Mouse (Mus musculus): ENCODE results near the gene Wnt10a. TPM values are rescaled to one million over a fixed set of nuclear protein-coding genes. Genes with fewer than 3 reads are reported as not detected.
A peak's percentile ranks its signal among the peaks of the same experiment; 100 is the strongest.
"Not testable (repeated sequence)": the region's sequence is repeated elsewhere in the genome, so short reads cannot be mapped to it uniquely, and the experiment has no call there.

Gene Wnt10a
- total RNA-seq, 2 experiments from 2014 or later = 0.13 to 0.27 TPM

DNA sequence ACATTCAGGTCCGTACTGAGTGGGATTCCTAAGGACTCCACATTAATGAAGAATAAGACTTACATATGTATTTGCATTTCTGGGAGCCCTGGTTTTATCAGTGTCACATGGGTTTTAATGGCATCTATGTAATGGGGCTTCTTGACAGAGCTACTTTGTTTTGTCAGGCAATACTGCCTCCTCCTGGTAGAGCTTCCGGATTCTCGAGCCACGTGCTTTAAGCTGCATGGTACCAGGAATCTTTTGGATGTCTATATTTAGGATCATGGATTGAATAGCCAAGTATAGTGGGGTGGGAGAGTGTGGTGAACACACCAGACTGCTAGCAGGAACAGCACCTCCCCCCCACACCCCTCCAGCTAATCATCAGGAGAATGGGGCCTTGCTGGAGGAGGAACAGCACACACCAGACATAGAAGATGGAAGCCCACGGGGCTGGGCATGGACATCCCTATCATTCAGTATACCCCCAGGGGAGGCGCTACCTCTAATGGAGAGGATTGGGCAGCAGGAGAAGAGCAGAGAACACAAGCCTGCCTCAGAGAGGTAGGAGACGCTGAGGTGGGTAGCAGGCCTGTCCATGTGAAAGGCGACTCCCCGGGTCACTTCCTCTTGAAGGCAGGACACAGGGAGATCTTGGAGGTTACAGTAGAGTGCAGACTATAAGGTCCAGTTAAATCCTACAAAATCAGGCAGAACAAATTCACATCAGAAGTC, 23.8 kb downstream of the Wnt10a start:
- no peak for DNase-seq (ENCODE audit: low spot score in 2 of 2)

DNA sequence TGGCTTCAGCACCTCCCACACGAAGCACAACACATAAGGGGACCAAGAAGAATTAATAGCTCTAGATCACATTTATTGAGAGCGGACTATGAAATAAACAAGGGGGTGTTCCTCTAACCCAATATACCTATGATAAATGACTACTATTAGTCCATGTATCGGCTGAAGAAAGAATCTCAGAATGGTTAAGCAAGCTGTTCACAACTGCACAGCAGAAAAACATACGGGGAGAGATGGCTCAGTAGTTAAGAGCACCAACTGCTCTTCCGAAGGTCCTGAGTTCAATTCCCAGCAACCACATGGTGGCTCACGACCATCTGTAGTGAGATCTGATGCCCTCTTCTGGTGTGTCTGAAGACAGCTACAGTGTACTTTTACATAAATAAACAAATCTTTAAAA, 24.6 kb downstream of the Wnt10a start:
- not testable (repeated sequence) for DNase-seq (ENCODE audit: low spot score in 2 of 2)

DNA sequence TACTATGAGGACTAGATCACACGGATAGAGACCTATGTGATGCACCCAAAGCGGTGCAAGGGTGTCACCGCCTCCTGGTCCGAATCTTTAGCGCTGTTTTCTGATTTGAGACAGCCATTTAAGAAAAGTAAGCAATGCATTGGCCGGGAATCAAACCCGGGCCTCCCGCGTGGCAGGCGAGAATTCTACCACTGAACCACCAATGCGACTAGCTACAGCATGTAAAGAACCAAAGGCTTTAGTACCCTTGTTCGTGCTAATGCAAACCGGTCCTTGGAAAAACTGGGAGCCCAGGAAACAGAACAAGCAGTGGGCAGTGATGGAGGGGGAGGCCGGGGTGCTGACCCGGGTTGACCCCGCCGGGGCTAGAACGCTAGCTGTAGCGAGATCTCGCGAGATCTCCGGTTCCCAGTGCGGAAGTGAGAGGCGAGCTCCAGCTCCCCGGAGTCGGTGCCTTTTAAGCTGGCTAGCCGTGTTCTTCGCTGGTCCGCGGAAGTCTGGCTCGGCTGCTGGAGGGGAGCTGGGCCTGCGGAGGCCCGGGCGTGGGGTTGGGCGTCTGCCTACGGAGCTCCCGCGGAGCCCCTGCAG, 25.4 kb downstream of the Wnt10a start:
- DNase-seq (ENCODE audit: low spot score in 2 of 2) = peak; percentile 81 to 93

DNA sequence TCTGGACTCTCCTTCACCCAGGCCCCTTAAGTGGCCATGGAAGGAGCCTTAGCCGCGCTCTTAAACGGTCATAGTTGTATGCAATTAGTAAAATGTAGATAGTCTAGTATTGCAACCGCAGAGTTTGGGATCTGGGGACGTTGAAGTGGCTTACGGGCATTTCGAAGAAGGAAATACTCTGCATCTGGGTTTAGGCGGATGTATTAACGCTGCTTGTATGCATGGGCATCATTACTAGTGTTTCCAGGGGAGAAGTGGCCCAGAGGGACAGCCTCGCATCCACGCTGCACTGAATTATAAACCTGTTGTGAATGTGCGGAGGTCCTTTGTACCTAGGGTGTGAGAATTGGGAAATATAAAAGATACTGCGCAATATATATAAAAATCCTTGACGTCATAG, 25.9 kb downstream of the Wnt10a start:
- DNase-seq (ENCODE audit: low spot score in 2 of 2) = no peak

DNA sequence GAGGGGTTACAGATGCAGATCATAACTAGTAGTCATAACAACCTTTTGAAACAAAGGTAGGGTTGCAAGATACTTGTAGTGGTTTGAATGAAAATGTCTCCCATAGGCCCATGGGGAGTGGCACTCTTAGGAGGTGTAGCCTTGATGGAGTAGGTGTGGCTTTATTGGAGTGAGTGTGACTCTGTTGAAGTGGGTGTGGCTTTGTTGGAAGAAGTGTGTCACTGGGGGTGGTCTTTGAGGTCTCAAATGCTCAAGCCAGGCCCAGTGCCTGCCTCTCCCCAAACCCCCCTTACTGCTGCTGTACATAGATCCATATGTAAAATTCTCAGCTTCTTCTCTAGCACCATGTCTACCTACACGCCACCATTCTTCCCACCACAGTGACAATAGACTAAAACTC, 27.2 kb downstream of the Wnt10a start:
- DNase-seq (ENCODE audit: low spot score in 2 of 2) = no peak

DNA sequence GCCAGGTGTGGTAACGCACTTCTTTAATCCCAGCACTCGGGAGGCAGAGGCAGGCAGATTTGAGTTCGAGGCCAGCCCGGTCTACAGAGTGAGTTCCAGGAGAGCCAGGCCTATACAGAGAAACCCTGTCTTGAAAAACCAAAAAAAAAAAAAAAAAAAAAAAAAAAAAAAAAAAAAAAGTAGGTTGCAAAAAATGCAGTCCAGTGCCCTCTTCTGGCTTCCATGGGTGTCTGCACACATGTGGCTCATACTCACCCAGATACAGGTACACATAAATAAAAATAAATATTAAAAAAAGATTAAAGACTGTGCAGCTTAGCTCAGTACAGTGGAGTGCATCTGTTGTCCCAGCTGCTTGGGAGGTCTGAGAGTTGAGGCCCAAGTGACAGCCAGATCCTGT, 32.3 kb downstream of the Wnt10a start:
- DNase-seq (ENCODE audit: low spot score in 2 of 2) = not testable (repeated sequence)

DNA sequence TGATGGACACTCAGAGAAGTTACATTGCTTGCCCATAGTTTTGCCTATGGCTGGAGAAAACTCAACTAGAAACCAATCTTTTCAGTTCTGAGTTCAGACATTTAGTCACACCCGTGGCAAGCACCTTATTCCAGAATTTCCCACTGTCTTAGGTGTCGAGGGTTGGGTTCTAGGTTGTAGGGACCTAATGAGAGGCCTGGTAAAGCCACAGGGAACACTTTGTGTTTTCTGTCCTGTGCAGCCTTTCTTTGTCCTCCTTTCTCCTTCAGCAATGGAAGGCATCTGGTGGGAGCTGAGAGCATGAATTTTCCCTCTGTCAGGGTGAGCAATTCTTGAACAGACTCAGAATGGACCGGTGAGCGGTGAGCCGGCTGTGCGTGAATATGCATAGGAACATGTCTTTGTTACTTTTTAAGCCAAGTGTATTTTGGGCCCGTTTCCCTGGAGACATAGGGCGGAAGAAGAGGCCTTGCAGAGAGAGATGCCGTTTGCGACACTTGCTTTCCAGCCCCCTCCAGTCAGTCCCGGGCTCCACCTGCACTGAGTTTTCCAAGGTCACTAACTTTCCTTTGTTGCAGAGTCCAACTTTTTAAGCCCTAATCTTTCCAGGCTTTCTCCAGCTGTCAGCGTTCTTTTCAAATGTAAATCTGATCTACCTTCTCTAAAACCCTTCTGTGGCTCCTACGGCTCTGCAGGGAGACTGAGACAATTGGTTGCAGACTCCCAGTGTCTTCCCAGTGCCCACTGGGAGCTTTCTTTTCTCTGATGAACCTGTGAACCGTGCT, 33.4 kb downstream of the Wnt10a start:
- DNase-seq (ENCODE audit: low spot score in 2 of 2) = no peak

DNA sequence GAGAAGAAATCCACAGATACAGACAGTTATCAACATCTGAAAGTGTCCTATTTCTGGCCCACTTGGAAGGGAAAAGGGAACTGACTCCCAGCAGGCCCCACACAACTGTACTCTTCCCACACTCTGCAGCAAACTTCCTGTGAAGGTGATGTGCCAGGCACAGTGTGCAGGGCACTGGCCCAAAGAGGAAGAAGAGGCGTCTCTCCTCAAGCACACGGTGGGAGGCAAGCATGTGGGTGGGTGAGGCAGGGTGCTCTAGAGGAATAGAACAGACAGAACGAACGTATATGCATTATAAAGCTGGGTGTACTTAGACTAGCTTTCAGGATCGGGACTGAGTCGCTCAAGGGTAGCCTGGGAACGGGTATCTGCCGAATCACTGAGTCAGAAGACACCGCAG, 38.7 kb downstream of the Wnt10a start:
- DNase-seq (ENCODE audit: low spot score in 2 of 2) = no peak

DNA sequence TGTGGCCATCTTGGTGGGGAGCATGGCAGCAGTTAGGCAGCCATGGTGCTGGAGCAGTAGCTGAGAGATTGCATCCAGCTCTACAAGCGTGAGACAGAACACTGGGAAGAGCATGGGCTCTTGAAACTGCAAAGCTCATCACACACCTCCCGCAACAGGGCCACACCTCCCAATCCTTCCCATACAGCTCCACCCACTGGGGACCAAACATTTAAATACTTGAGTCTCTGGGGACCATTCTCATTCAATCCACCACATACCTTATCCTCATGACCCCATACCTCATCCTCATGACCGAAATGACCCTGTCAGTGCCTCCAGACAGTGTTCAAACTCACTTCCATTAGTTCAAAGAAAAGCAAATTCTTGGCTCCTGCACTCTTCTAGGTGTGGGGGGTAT, 41.9 kb downstream of the Wnt10a start:
- DNase-seq (ENCODE audit: low spot score in 2 of 2) = no peak

DNA sequence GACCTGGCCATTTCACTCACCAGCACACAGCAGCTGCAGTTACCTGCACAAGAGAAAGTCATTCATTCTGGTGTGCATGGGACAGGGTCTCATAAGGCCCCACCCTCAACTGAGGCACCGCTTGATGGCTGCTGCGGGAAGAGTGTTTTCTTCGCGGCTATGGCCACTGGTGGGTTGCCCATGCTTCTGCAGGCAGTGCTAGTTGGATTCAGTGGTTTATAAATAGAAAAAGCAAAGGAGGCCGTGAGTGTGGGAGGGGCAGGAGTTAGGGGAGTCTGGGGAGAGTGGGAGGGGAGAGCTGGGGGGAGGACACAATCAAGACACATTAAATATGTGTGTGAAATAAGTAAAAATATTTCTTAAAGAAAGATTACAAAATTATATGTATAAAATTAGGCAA, 51.8 kb downstream of the Wnt10a start:
- DNase-seq (ENCODE audit: low spot score in 2 of 2) = no peak

DNA sequence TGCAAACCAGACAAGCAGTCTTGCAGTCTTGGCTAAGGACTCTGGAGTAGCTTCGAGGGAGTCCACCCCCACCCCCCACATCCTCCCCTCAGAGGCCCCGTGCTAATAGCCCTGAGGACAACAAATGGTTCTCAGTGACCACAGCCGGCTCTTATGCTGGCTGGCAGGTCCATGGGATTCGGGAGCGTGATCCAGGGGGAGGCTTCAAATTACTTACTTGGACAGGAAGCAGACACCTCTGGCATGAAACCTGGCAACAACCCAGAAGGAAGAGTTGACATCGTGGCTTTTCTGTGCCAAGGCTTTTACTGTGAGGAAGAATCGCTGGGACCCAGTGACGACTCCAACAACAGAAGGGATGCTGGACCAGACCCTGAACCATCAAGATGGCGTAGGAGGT, 55.0 kb downstream of the Wnt10a start:
- no peak for DNase-seq (ENCODE audit: low spot score in 2 of 2)

DNA sequence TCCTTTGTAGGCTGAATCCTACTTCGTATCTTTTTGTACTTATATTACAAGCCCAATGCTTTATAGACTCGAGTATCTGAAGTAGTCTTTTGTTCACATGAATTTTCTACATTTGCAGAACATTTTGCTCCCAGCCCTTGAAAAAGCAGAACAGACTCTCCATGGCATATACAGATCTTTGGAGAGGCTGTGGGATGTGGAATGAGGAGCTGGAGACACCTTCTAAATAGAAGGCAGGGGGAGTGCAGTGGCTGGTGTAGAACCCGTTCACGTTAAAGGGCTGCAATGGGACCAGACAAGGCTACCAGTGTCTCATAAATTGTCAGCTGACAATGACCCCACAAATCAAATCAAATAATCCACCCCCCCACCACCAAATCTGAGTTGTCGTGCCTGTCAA, 57.6 kb downstream of the Wnt10a start:
- DNase-seq (ENCODE audit: low spot score in 2 of 2) = no peak

DNA sequence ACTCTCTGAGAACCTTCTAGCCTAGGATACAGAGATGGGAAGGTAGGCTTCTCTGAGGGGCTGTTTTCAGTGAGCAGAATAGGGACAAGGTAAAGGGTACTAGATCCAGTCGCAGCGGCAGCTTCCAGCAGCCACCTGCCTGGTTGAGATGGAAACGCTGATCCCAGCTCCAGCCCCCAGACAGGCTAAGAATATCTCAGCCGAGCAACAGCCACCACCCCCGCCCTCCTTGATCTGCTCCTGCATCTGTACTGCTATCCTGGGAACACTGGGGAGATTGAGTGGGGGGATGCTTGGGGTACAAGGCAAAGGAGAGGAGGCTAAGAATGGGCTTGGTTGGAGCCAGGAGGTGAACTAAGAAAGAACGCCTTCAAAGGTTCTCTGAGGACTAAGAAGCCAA, 58.9 kb downstream of the Wnt10a start:
- no peak for DNase-seq (ENCODE audit: low spot score in 2 of 2)

DNA sequence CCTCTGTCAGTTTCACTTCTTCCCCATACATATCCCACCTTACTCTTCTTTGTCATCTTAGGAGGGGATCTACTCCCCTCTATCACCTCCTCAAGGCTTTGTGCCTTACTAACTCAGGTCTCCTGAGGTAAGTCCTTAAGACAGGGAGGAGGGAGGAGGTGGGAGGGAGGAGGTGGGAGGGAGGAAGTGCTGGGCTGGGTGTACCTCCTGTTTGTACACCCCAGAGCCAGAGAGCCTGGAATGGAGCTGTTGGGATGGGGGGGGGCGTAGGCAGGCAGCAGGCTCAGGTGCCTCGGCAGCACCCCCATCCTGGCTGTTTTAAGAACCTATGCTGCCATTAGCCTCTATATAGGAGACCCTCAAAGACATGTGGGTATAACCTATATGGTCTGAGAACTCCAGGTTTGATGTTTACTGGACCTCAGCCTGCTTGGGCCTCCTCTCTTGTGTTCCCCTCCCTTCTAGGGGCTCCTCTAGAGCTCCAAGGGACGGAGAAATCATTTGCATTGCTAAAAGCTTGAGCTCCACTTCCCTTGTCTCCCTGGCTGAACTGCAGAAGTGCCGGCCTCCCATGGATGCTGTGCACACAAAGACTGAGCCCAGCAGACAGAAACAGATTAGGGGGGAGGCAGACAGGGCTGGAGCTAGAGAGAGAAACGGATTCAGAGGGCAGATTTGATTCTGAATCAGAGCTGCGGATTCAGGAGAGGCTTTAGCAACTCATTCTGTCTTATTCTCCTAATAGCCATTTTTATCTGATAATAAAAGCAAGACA, 59.9 kb downstream of the Wnt10a start:
- no peak for DNase-seq (ENCODE audit: low spot score in 2 of 2)

Other genes starting within 250 kb of the Wnt10a start
- 10 to 100 TPM; 40.6 to 44.9 TPM for gene Plcd4, start 248.6 kb upstream of the Wnt10a start, total RNA-seq (2021)
- gene Usp37, start 247.2 kb upstream of the Wnt10a start, total RNA-seq (2021) = 10 to 100 TPM; 19.7 to 20.5 TPM
- 10 to 100 TPM; 12.5 to 14.3 TPM for gene Zfp142, start 203.3 kb upstream of the Wnt10a start, total RNA-seq (2021)
- 10 to 100 TPM; 14.2 to 14.6 TPM for gene Bcs1l, start 203.2 kb upstream of the Wnt10a start, total RNA-seq (2021)
- gene Rnf25, start 190.1 kb upstream of the Wnt10a start, total RNA-seq (2021) = 10 to 100 TPM; 24.5 to 33.1 TPM
- gene Stk36, start 190.1 kb upstream of the Wnt10a start, total RNA-seq (2021) = 1 to 10 TPM; 2.8 to 3.0 TPM
- gene Ttll4, start 129.8 kb upstream of the Wnt10a start, total RNA-seq (2021) = 10 to 100 TPM; 19.5 to 20.5 TPM
- 1 to 10 TPM; 6.5 to 6.7 TPM for gene Cyp27a1, start 77.9 kb upstream of the Wnt10a start, total RNA-seq (2021)
- 10 to 100 TPM; 26.1 to 29.4 TPM for gene Prkag3, start 42.3 kb upstream of the Wnt10a start, total RNA-seq (2021)
- 1 to 10 TPM; 1.1 to 1.8 TPM for gene Wnt6, start 19.6 kb upstream of the Wnt10a start, total RNA-seq (2021)
- under 1 TPM; 0.12 to 0.18 TPM for gene Cdk5r2, start 63.4 kb downstream of the Wnt10a start, total RNA-seq (2021)
- not detected for gene Fev, start 93.9 kb downstream of the Wnt10a start, total RNA-seq (2021)
- gene Cryba2, start 101.6 kb downstream of the Wnt10a start, total RNA-seq (2021) = not detected
- gene Cfap65, start 144.1 kb downstream of the Wnt10a start, total RNA-seq (2021) = not detected
- gene Ihh, start 160.2 kb downstream of the Wnt10a start, total RNA-seq (2021) = under 1 TPM; 0.15 to 0.21 TPM